Mouse (Mus musculus): ENCODE data around the gene Nfu1. TPM values are rescaled to one million over a fixed set of nuclear protein-coding genes. Genes with fewer than 3 reads are reported as not detected.

Gene Nfu1
- polyA plus RNA-seq, 1 experiment: 100 TPM

- TF ChIP-seq POLR2A (IDR thresholded peaks at IDR 0.05; ENCODE audit: control insufficient read depth, extremely low read depth, insufficient read depth, low read length, poor library complexity) (no peak), CTCF (IDR thresholded peaks at IDR 0.05; ENCODE audit: borderline replicate concordance, control insufficient read depth, extremely low read depth, insufficient read depth, low read length, poor library complexity) (no peak)
- H3K4me3 ChIP-seq (ENCODE audit: control insufficient read depth, insufficient read depth, low read length): no peak overlapping the region
- WGBS: 96% methylated on average over 2 of the region's 2 CpGs
- peaks cover 10% of the 10 kb centered on the region for H3K36me3 ChIP-seq (ENCODE audit: control insufficient read depth, insufficient read depth, low read length)
- DNase-seq: no peak
- no peaks in the 10 kb centered on the region for H3K4me1 ChIP-seq (replicated peaks; ENCODE audit: control insufficient read depth, insufficient read depth, low read length)
- H3K27me3 ChIP-seq (ENCODE audit: control insufficient read depth, insufficient read depth, low read length): no peaks in the 10 kb centered on the region
- H3K27ac ChIP-seq (ENCODE audit: control insufficient read depth, insufficient read depth, low read length): no peak overlapping the region
Measured at GRCm38 (mm10) chr6:86981206-86981605, 27.8 kb upstream of the Nfu1 start.

- TF ChIP-seq CTCF (IDR thresholded peaks at IDR 0.05; ENCODE audit: borderline replicate concordance, control insufficient read depth, extremely low read depth, insufficient read depth, low read length, poor library complexity) (no peak), POLR2A (IDR thresholded peaks at IDR 0.05; ENCODE audit: control insufficient read depth, extremely low read depth, insufficient read depth, low read length, poor library complexity) (no peak)
- no peak for DNase-seq
- no peaks in the 10 kb centered on the region for H3K4me1 ChIP-seq (replicated peaks; ENCODE audit: control insufficient read depth, insufficient read depth, low read length)
- H3K36me3 ChIP-seq (ENCODE audit: control insufficient read depth, insufficient read depth, low read length): peaks cover 8% of the 10 kb centered on the region
- no peaks in the 10 kb centered on the region for H3K27me3 ChIP-seq (ENCODE audit: control insufficient read depth, insufficient read depth, low read length)
- no peak overlapping the region for H3K4me3 ChIP-seq (ENCODE audit: control insufficient read depth, insufficient read depth, low read length)
- 90% methylated on average over 8 of the region's 8 CpGs for WGBS
- no peak overlapping the region for H3K27ac ChIP-seq (ENCODE audit: control insufficient read depth, insufficient read depth, low read length)
Measured at GRCm38 (mm10) chr6:86985314-86986106, 23.5 kb upstream of the Nfu1 start.

- TF ChIP-seq POLR2A (IDR thresholded peaks at IDR 0.05; ENCODE audit: control insufficient read depth, extremely low read depth, insufficient read depth, low read length, poor library complexity) (no peak), CTCF (IDR thresholded peaks at IDR 0.05; ENCODE audit: borderline replicate concordance, control insufficient read depth, extremely low read depth, insufficient read depth, low read length, poor library complexity) (no peak)
- Histone ChIP-seq H3K36me3 (ENCODE audit: control insufficient read depth, insufficient read depth, low read length) (peaks cover 3% of the 10 kb centered on the region), H3K27ac (ENCODE audit: control insufficient read depth, insufficient read depth, low read length) (no peak overlapping the region), H3K4me1 (replicated peaks; ENCODE audit: control insufficient read depth, insufficient read depth, low read length) (no peaks in the 10 kb centered on the region), H3K4me3 (ENCODE audit: control insufficient read depth, insufficient read depth, low read length) (no peak overlapping the region), H3K27me3 (ENCODE audit: control insufficient read depth, insufficient read depth, low read length) (no peaks in the 10 kb centered on the region)
- WGBS: 98% methylated on average over 6 of the region's 6 CpGs
- no peak for DNase-seq
Measured at GRCm38 (mm10) chr6:86989576-86989975, 19.5 kb upstream of the Nfu1 start.

GRCm38 (mm10) chr6:86991041-86991440 lies 18.0 kb upstream of the Nfu1 start:
- TF ChIP-seq CTCF (IDR thresholded peaks at IDR 0.05; ENCODE audit: borderline replicate concordance, control insufficient read depth, extremely low read depth, insufficient read depth, low read length, poor library complexity): no peak
- TF ChIP-seq POLR2A (IDR thresholded peaks at IDR 0.05; ENCODE audit: control insufficient read depth, extremely low read depth, insufficient read depth, low read length, poor library complexity): no peak

DNA sequence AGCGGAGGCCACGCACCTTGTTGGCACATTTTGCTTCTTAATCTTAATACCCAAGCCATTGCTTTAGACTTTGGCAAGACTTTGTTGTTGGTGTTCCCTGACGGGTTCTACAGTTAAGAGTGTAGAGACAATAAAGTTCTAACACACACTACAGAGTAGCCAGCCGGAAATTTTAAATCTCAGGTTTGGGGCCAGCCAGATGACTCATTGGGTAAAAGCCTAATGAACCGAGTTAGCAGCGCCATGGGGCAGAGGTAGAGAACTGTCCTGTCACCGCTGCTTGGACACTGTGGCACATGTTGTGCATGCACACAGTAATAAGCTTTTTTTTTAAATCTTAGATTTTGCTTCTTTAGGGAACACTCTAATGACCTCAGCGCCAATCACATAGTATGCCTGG lies 16.7 kb upstream of the Nfu1 start:
- DNase-seq: no peak
- TF ChIP-seq CTCF (IDR thresholded peaks at IDR 0.05; ENCODE audit: borderline replicate concordance, control insufficient read depth, extremely low read depth, insufficient read depth, low read length, poor library complexity): no peak
- TF ChIP-seq POLR2A (IDR thresholded peaks at IDR 0.05; ENCODE audit: control insufficient read depth, extremely low read depth, insufficient read depth, low read length, poor library complexity): no peak
- Histone ChIP-seq H3K4me1 (replicated peaks; ENCODE audit: control insufficient read depth, insufficient read depth, low read length) (no peaks in the 10 kb centered on the region), H3K36me3 (ENCODE audit: control insufficient read depth, insufficient read depth, low read length) (peaks cover 20% of the 10 kb centered on the region), H3K27ac (ENCODE audit: control insufficient read depth, insufficient read depth, low read length) (no peak overlapping the region), H3K27me3 (ENCODE audit: control insufficient read depth, insufficient read depth, low read length) (no peaks in the 10 kb centered on the region), H3K4me3 (ENCODE audit: control insufficient read depth, insufficient read depth, low read length) (no peak overlapping the region)
- 98% methylated on average over 8 of the region's 8 CpGs for WGBS

More at GRCm38 (mm10) chr6:86991041-86991440, 18.0 kb upstream of the Nfu1 start:
- Histone ChIP-seq H3K27me3 (ENCODE audit: control insufficient read depth, insufficient read depth, low read length) (no peaks in the 10 kb centered on the region), H3K27ac (ENCODE audit: control insufficient read depth, insufficient read depth, low read length) (no peak overlapping the region), H3K4me3 (ENCODE audit: control insufficient read depth, insufficient read depth, low read length) (no peak overlapping the region), H3K36me3 (ENCODE audit: control insufficient read depth, insufficient read depth, low read length) (peaks cover 9% of the 10 kb centered on the region), H3K4me1 (replicated peaks; ENCODE audit: control insufficient read depth, insufficient read depth, low read length) (no peaks in the 10 kb centered on the region)
- 98% methylated on average over 3 of the region's 3 CpGs for WGBS
- DNase-seq: no peak

GRCm38 (mm10) chr6:86994254-86994653 lies 14.8 kb upstream of the Nfu1 start:
- 38% methylated on average over 4 of the region's 4 CpGs for WGBS
- peaks cover 33% of the 10 kb centered on the region for H3K36me3 ChIP-seq (ENCODE audit: control insufficient read depth, insufficient read depth, low read length)
- H3K27ac ChIP-seq (ENCODE audit: control insufficient read depth, insufficient read depth, low read length): no peak overlapping the region
- no peaks in the 10 kb centered on the region for H3K27me3 ChIP-seq (ENCODE audit: control insufficient read depth, insufficient read depth, low read length)
- no peak overlapping the region for H3K4me3 ChIP-seq (ENCODE audit: control insufficient read depth, insufficient read depth, low read length)
- TF ChIP-seq CTCF (IDR thresholded peaks at IDR 0.05; ENCODE audit: borderline replicate concordance, control insufficient read depth, extremely low read depth, insufficient read depth, low read length, poor library complexity): no peak
- no peak for TF ChIP-seq POLR2A (IDR thresholded peaks at IDR 0.05; ENCODE audit: control insufficient read depth, extremely low read depth, insufficient read depth, low read length, poor library complexity)
- DNase-seq: no peak
- H3K4me1 ChIP-seq (replicated peaks; ENCODE audit: control insufficient read depth, insufficient read depth, low read length): no peaks in the 10 kb centered on the region

All from thymus, adult 2 months (tissue).